Mouse (Mus musculus) neural tube, embryonic 12.5 days (tissue): ENCODE measurements at regions not wholly inside any gene's neighbourhood (a gene's known extent, or its start where the extent isn't known, plus 50 kb on each side); places are given as distances from the start of the nearest gene placed in this dataset.

Source experiments
- ATAC-seq: fragments of 200-750 bp; cut with Nextera tagmentation; 2 replicates; pipeline ENCODE4 v1.8.0; 2017; ENCODE audit warnings: low read depth, mild to moderate bottlenecking, moderate TSS enrichment, moderate library complexity; ENCODE audit not compliant: low FRiP score
- H3K27ac ChIP-seq: fragments of 300-500 bp; sonication (generic); 2 replicates; pipeline ENCODE4 v1.5.1; 2016
- H3K27me3 ChIP-seq: fragments of 300-500 bp; sonication (generic); replicated peaks from 2 replicates; pipeline ENCODE4 v1.6.1; 2016; ENCODE audit warnings: mild to moderate bottlenecking
- H3K36me3 ChIP-seq: fragments of 300-500 bp; sonication (generic); 2 replicates; pipeline ENCODE4 v1.6.1; 2016; ENCODE audit warnings: mild to moderate bottlenecking
- H3K4me1 ChIP-seq: fragments of 300-500 bp; sonication (generic); 2 replicates; pipeline ENCODE4 v1.6.1; 2016
- H3K4me2 ChIP-seq: fragments of 300-500 bp; sonication (generic); replicated peaks from 2 replicates; pipeline ENCODE4 v1.6.1; 2016; ENCODE audit warnings: mild to moderate bottlenecking
- H3K4me3 ChIP-seq: fragments of 300-500 bp; sonication (generic); 2 replicates; pipeline ENCODE4 v1.5.1; 2016
- H3K9ac ChIP-seq: fragments of 300-500 bp; sonication (generic); 2 replicates; pipeline ENCODE4 v1.6.1; 2016; ENCODE audit warnings: mild to moderate bottlenecking
- H3K9me3 ChIP-seq: fragments of 300-500 bp; sonication (generic); 2 replicates; pipeline ENCODE4 v1.6.1; 2016; ENCODE audit warnings: mild to moderate bottlenecking
- WGBS: fragments of 180-500 bp; shearing (Covaris S2); methylation state at CpG from one replicate; pipeline ENCODE4 v1.1.7; 2016; 5-methylcytosine and 5-hydroxymethylcytosine counted together

GRCm38 (mm10) chr2:117871507-117872282 lies 240.0 kb upstream of the Thbs1 start:
- no peak overlapping the region for H3K9ac ChIP-seq
- ATAC-seq = no peak

DNA sequence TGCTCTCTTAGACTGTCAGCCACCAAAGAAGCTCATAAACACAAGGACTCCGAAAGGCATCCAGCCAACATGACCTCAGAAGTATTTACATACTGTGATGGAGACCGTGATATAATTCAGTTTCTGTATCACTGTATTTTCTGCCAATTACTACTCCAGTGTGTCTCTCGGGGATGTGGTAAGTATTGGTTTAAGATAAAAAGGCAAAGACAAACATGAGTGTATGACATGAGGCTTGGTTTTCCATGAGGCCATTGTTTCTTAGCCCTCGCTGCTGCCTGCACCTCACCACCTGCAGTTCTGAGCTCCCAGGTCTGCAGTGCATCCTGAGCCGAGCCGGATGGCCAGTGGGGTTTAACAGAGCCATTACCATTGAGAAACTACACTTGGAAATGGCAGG lies 233.9 kb upstream of the Thbs1 start:
- no peaks in the 10 kb centered on the region for H3K36me3 ChIP-seq

More at GRCm38 (mm10) chr2:117871507-117872282, 240.0 kb upstream of the Thbs1 start:
- no peaks in the 10 kb centered on the region for H3K27me3 ChIP-seq
- no peak overlapping the region for H3K4me3 ChIP-seq
- H3K36me3 ChIP-seq = no peaks in the 10 kb centered on the region
- no peak overlapping the region for H3K27ac ChIP-seq
- peaks cover 3% of the 10 kb centered on the region; the same call in 1 of the 2 replicates for H3K4me1 ChIP-seq
- no peak overlapping the region for H3K4me2 ChIP-seq
- no peaks in the 10 kb centered on the region for H3K9me3 ChIP-seq
- 42% methylated on average over 9 of the region's 9 CpGs for WGBS

GRCm38 (mm10) chr2:117882136-117882535 lies 229.5 kb upstream of the Thbs1 start:
- no peak overlapping the region for H3K27ac ChIP-seq
- no peaks in the 10 kb centered on the region for H3K27me3 ChIP-seq
- H3K9ac ChIP-seq = no peak overlapping the region
- 81% methylated on average over 4 of the region's 4 CpGs for WGBS
- H3K36me3 ChIP-seq = no peaks in the 10 kb centered on the region
- H3K4me3 ChIP-seq = no peak overlapping the region
- no peak for ATAC-seq
- no peak overlapping the region for H3K4me2 ChIP-seq
- no peaks in the 10 kb centered on the region for H3K4me1 ChIP-seq
- no peaks in the 10 kb centered on the region for H3K9me3 ChIP-seq

More for the DNA sequence above, 233.9 kb upstream of the Thbs1 start:
- 83% methylated on average over 6 of the region's 6 CpGs for WGBS
- H3K4me3 ChIP-seq = no peak overlapping the region
- H3K27me3 ChIP-seq = no peaks in the 10 kb centered on the region
- no peak overlapping the region for H3K27ac ChIP-seq
- no peak overlapping the region for H3K4me2 ChIP-seq
- H3K9me3 ChIP-seq = no peaks in the 10 kb centered on the region
- ATAC-seq = no peak
- no peaks in the 10 kb centered on the region for H3K4me1 ChIP-seq
- no peak overlapping the region for H3K9ac ChIP-seq

DNA sequence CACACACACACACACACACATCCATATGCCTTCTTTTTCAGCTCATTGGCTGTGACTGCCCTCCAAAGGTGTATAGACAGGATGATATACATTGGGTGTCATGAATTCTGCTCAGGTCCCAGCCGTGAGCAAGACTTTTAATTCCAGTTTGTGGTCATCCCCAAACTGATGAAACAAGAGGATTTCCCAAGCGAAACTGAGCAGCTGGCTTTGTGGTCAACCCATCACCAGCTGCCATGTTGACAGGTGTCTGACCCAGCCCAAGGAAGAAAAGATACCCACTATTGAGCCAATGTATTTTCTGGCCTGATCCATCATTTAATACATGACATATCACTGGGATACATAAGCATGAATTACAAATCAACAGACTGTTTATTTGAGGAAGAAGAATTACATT lies 228.8 kb upstream of the Thbs1 start:
- Histone ChIP-seq H3K9me3 (no peaks in the 10 kb centered on the region), H3K4me1 (no peaks in the 10 kb centered on the region), H3K4me3 (no peak overlapping the region), H3K9ac (no peak overlapping the region), H3K27ac (no peak overlapping the region), H3K36me3 (no peaks in the 10 kb centered on the region), H3K27me3 (no peaks in the 10 kb centered on the region), H3K4me2 (no peak overlapping the region)
- 79% methylated on average over 2 of the region's 2 CpGs for WGBS
- no peak for ATAC-seq

DNA sequence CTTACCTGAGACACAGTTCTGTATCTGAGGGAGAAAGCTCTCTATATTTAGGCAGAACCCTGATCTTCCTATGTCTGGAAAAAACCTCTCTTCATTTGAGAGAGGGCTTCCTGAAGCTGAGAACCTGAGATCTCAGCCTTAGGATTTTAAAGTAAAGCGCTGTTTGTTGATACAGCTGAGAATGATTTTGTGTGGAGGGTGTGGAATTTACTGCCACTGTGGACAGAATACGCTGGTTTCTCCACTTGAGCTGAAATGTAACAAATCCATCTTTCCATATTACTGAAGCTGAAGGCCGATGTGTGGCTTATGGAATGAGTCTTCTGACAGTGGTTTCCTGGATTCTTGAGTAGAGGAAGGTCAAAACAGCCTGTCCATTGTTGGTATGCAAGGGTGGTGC lies 225.2 kb upstream of the Thbs1 start:
- H3K36me3 ChIP-seq = no peaks in the 10 kb centered on the region
- ATAC-seq = no peak
- WGBS = 77% methylated on average over 3 of the region's 3 CpGs
- no peak overlapping the region for H3K9ac ChIP-seq
- no peak overlapping the region for H3K27ac ChIP-seq
- H3K4me1 ChIP-seq = no peaks in the 10 kb centered on the region
- no peaks in the 10 kb centered on the region for H3K27me3 ChIP-seq
- no peak overlapping the region for H3K4me2 ChIP-seq
- no peak overlapping the region for H3K4me3 ChIP-seq
- H3K9me3 ChIP-seq = no peaks in the 10 kb centered on the region

GRCm38 (mm10) chr2:117901311-117901710 lies 210.4 kb upstream of the Thbs1 start:
- Histone ChIP-seq H3K4me2 (no peak overlapping the region), H3K4me3 (no peak overlapping the region), H3K4me1 (no peaks in the 10 kb centered on the region), H3K9ac (no peak overlapping the region), H3K9me3 (no peaks in the 10 kb centered on the region), H3K36me3 (no peaks in the 10 kb centered on the region), H3K27me3 (no peaks in the 10 kb centered on the region), H3K27ac (no peak overlapping the region)
- WGBS = 81% methylated on average over 2 of the region's 2 CpGs
- no peak for ATAC-seq

DNA sequence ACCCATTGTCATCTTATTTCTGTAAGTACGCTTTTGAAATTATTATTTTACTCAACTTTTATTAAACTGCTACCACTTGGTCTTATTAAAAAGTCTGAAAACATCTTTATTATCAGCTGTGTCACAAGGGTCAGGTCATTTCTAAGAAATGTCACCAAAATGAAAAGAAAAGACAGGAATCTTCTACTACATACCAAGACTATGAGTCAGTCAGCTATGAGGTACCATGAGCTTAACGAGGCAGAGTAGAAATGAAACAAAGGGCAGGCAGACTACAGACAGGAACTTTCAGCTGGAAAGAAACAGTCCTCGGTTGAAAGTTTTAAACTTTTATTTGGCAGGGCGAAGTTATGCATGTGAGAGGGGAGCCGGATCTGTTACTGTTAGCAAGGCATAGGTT lies 208.8 kb upstream of the Thbs1 start:
- ATAC-seq = no peak
- Histone ChIP-seq H3K27ac (no peak overlapping the region), H3K4me2 (no peak overlapping the region), H3K36me3 (no peaks in the 10 kb centered on the region), H3K4me1 (no peaks in the 10 kb centered on the region), H3K9ac (no peak overlapping the region), H3K9me3 (no peaks in the 10 kb centered on the region), H3K4me3 (no peak overlapping the region), H3K27me3 (no peaks in the 10 kb centered on the region)
- WGBS = 86% methylated on average over 5 of the region's 5 CpGs

- Histone ChIP-seq H3K9ac (no peak overlapping the region), H3K9me3 (no peaks in the 10 kb centered on the region), H3K4me2 (no peak overlapping the region), H3K27me3 (no peaks in the 10 kb centered on the region), H3K27ac (no peak overlapping the region), H3K36me3 (no peaks in the 10 kb centered on the region), H3K4me1 (no peaks in the 10 kb centered on the region), H3K4me3 (no peak overlapping the region)
- WGBS = 67% methylated on average over 2 of the region's 2 CpGs
- ATAC-seq = no peak
These were observed 208.0 kb upstream of the Thbs1 start for GRCm38 (mm10) chr2:117903705-117904104.

- Histone ChIP-seq H3K27me3 (no peaks in the 10 kb centered on the region), H3K27ac (no peak overlapping the region), H3K4me1 (no peaks in the 10 kb centered on the region), H3K4me3 (no peak overlapping the region), H3K9me3 (no peaks in the 10 kb centered on the region), H3K9ac (no peak overlapping the region), H3K36me3 (no peaks in the 10 kb centered on the region), H3K4me2 (no peak overlapping the region)
- ATAC-seq = no peak
- 83% methylated on average over 2 of the region's 2 CpGs for WGBS
These were observed 205.2 kb upstream of the Thbs1 start for GRCm38 (mm10) chr2:117906509-117906908.

GRCm38 (mm10) chr2:117910781-117911180 lies 200.9 kb upstream of the Thbs1 start:
- H3K36me3 ChIP-seq = no peaks in the 10 kb centered on the region
- no peaks in the 10 kb centered on the region for H3K4me1 ChIP-seq
- ATAC-seq = no peak
- H3K27ac ChIP-seq = no peak overlapping the region
- H3K4me2 ChIP-seq = no peak overlapping the region
- 75% methylated on average over 1 of the region's 1 CpGs for WGBS
- H3K9me3 ChIP-seq = no peaks in the 10 kb centered on the region
- no peak overlapping the region for H3K9ac ChIP-seq
- no peaks in the 10 kb centered on the region for H3K27me3 ChIP-seq
- no peak overlapping the region for H3K4me3 ChIP-seq

DNA sequence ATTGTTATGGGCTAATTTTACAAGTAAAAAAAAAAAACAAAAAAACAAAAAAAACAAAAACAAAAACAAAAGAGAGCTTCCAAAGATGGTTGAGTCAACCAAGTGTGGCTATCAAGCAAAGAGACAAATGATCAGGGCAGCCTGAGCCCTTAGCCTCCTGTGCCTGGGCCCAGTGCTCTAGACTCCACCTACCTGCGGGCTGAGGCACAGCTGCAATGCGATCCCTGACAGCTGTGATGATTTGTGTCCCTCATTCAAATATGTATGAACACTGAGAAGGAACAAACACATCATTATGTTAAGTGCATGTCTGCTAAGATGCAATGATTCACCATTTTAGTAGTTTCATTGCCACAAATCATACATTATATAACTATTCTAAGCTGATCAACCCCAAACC lies 199.0 kb upstream of the Thbs1 start:
- no peak overlapping the region for H3K27ac ChIP-seq
- no peak overlapping the region for H3K4me3 ChIP-seq
- no peaks in the 10 kb centered on the region for H3K4me1 ChIP-seq
- ATAC-seq = no peak
- no peak overlapping the region for H3K4me2 ChIP-seq
- H3K9ac ChIP-seq = no peak overlapping the region
- no peaks in the 10 kb centered on the region for H3K36me3 ChIP-seq
- H3K9me3 ChIP-seq = no peaks in the 10 kb centered on the region
- no peaks in the 10 kb centered on the region for H3K27me3 ChIP-seq
- WGBS = 70% methylated on average over 2 of the region's 2 CpGs

GRCm38 (mm10) chr2:117913846-117914245 lies 197.8 kb upstream of the Thbs1 start:
- H3K27me3 ChIP-seq = no peaks in the 10 kb centered on the region

GRCm38 (mm10) chr2:117915821-117916220 lies 195.9 kb upstream of the Thbs1 start:
- Histone ChIP-seq H3K9ac (no peak overlapping the region), H3K27me3 (no peaks in the 10 kb centered on the region), H3K4me3 (no peak overlapping the region), H3K4me1 (no peaks in the 10 kb centered on the region), H3K27ac (no peak overlapping the region), H3K4me2 (no peak overlapping the region), H3K9me3 (no peaks in the 10 kb centered on the region), H3K36me3 (no peaks in the 10 kb centered on the region)
- WGBS = 94% methylated on average over 2 of the region's 2 CpGs
- no peak for ATAC-seq

More at GRCm38 (mm10) chr2:117913846-117914245, 197.8 kb upstream of the Thbs1 start:
- WGBS = 93% methylated on average over 4 of the region's 4 CpGs
- no peak for ATAC-seq
- Histone ChIP-seq H3K36me3 (no peaks in the 10 kb centered on the region), H3K27ac (no peak overlapping the region), H3K9ac (no peak overlapping the region), H3K4me3 (no peak overlapping the region), H3K4me2 (no peak overlapping the region), H3K9me3 (no peaks in the 10 kb centered on the region), H3K4me1 (no peaks in the 10 kb centered on the region)
